Mouse (Mus musculus) thymus, adult 2 months (tissue): ENCODE data around the gene Rbfox3. TPM values are rescaled to one million over a fixed set of nuclear protein-coding genes. Genes with fewer than 3 reads are reported as not detected.

Experiments
- DNase-seq: peaks from one replicate; pipeline ENCODE4 v3.0.0; 2021
- H3K27ac ChIP-seq: fragments of 200-500 bp; 2 replicates; pipeline ENCODE4 v1.5.1; 2012; ENCODE audit warnings: low read length, control low read depth; ENCODE audit not compliant: control insufficient read depth, insufficient read depth
- H3K27me3 ChIP-seq: fragments of 200-500 bp; 2 replicates; pipeline ENCODE4 v1.6.1; 2012; ENCODE audit warnings: mild to moderate bottlenecking, low read length, moderate library complexity, mixed read lengths; ENCODE audit not compliant: control insufficient read depth, insufficient read depth
- H3K36me3 ChIP-seq: fragments of 200-500 bp; 2 replicates; pipeline ENCODE4 v1.6.1; 2012; ENCODE audit warnings: mild to moderate bottlenecking, low read length, moderate library complexity; ENCODE audit not compliant: control insufficient read depth, insufficient read depth
- H3K4me1 ChIP-seq: fragments of 200-500 bp; replicated peaks from 2 replicates; pipeline ENCODE4 v1.6.1; 2012; ENCODE audit warnings: low read length; ENCODE audit not compliant: control insufficient read depth, insufficient read depth
- H3K4me3 ChIP-seq: fragments of 200-500 bp; 2 replicates; pipeline ENCODE4 v1.5.1; 2012; ENCODE audit warnings: mild to moderate bottlenecking, low read length, control low read depth, moderate library complexity; ENCODE audit not compliant: control insufficient read depth, insufficient read depth
- CTCF ChIP-seq: fragments of 200-500 bp; IDR thresholded peaks from 2 replicates; pipeline ENCODE4 v1.5.1; 2012; ENCODE audit warnings: mild to moderate bottlenecking, control low read depth, low read length, moderate library complexity, borderline replicate concordance; ENCODE audit not compliant: control insufficient read depth, poor library complexity, insufficient read depth; ENCODE audit errors: extremely low read depth
- POLR2A ChIP-seq: fragments of 200-500 bp; IDR thresholded peaks from 2 replicates; pipeline ENCODE4 v1.6.1; 2012; ENCODE audit warnings: mild to moderate bottlenecking, low read length, control low read depth, moderate library complexity; ENCODE audit not compliant: control insufficient read depth, poor library complexity, insufficient read depth; ENCODE audit errors: extremely low read depth
- WGBS: fragments of 180-500 bp; shearing (Covaris S2); methylation state at CpG from one replicate; pipeline ENCODE4 v1.1.7; 2018; 5-methylcytosine and 5-hydroxymethylcytosine counted together
- polyA plus RNA-seq: library from polyadenylated mRNA; depleted of rRNA; stranded (reverse); fragments of >200 nt; gene quantifications from 2 replicates; pipeline ENCODE4 v1.2.3, GENCODE M21; 2012

The Rbfox3 gene
- polyA plus RNA-seq, 1 experiment, result 0.50 TPM

- no peak overlapping the region for H3K4me3 ChIP-seq
- H3K36me3 ChIP-seq, result no peaks in the 10 kb centered on the region
- H3K27me3 ChIP-seq, result no peaks in the 10 kb centered on the region
- no peak for DNase-seq
- WGBS, result 78% methylated on average over 3 of the region's 3 CpGs
- H3K4me1 ChIP-seq, result no peaks in the 10 kb centered on the region
- TF ChIP-seq CTCF (no peak), POLR2A (no peak)
- no peak overlapping the region for H3K27ac ChIP-seq
These were observed 245.2 kb downstream of the Rbfox3 start for GRCm38 (mm10) chr11:118666172-118666571.

DNA sequence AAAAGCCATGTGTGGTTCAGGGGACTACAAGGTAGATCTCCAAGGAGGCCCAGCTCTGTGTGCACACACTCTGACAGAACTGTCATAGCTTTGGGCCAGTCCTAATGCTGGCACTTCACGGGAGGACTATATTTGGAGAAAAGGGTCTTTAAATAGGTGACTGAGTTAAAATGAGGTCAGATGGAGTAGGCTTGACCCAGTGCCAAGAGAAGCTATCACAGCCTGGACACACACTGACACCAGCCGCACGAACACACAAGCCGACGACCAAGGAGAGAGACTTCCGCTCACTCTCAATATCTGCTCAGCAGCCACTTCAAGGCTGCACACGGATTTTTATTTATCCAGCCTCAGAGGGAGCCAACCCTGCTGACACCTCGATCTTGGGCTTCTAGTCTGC, 248.1 kb downstream of the Rbfox3 start:
- Histone ChIP-seq H3K27me3 (no peaks in the 10 kb centered on the region), H3K4me3 (no peak overlapping the region), H3K4me1 (no peaks in the 10 kb centered on the region), H3K27ac (no peak overlapping the region), H3K36me3 (no peaks in the 10 kb centered on the region)
- no peak for DNase-seq
- TF ChIP-seq POLR2A, result no peak
- TF ChIP-seq CTCF, result no peak
- 81% methylated on average over 8 of the region's 8 CpGs for WGBS

- TF ChIP-seq POLR2A, result no peak
- peak; percentile 10; the same call in 1 of the 2 replicates for TF ChIP-seq CTCF
These were observed 252.1 kb downstream of the Rbfox3 start for GRCm38 (mm10) chr11:118659305-118659704.

GRCm38 (mm10) chr11:118655833-118656232, 255.6 kb downstream of the Rbfox3 start:
- H3K27ac ChIP-seq, result no peak overlapping the region
- H3K4me1 ChIP-seq, result no peaks in the 10 kb centered on the region
- no peaks in the 10 kb centered on the region for H3K27me3 ChIP-seq
- TF ChIP-seq CTCF, result no peak
- no peak for TF ChIP-seq POLR2A
- DNase-seq, result no peak
- 78% methylated on average over 4 of the region's 4 CpGs for WGBS
- H3K4me3 ChIP-seq, result no peak overlapping the region
- H3K36me3 ChIP-seq, result no peaks in the 10 kb centered on the region

More at GRCm38 (mm10) chr11:118659305-118659704, 252.1 kb downstream of the Rbfox3 start:
- peak; percentile 15 for DNase-seq
- no peaks in the 10 kb centered on the region for H3K27me3 ChIP-seq
- no peak overlapping the region for H3K27ac ChIP-seq
- no peak overlapping the region for H3K4me3 ChIP-seq
- H3K4me1 ChIP-seq, result no peaks in the 10 kb centered on the region
- WGBS, result 18% methylated on average over 10 of the region's 10 CpGs
- no peaks in the 10 kb centered on the region for H3K36me3 ChIP-seq

DNA sequence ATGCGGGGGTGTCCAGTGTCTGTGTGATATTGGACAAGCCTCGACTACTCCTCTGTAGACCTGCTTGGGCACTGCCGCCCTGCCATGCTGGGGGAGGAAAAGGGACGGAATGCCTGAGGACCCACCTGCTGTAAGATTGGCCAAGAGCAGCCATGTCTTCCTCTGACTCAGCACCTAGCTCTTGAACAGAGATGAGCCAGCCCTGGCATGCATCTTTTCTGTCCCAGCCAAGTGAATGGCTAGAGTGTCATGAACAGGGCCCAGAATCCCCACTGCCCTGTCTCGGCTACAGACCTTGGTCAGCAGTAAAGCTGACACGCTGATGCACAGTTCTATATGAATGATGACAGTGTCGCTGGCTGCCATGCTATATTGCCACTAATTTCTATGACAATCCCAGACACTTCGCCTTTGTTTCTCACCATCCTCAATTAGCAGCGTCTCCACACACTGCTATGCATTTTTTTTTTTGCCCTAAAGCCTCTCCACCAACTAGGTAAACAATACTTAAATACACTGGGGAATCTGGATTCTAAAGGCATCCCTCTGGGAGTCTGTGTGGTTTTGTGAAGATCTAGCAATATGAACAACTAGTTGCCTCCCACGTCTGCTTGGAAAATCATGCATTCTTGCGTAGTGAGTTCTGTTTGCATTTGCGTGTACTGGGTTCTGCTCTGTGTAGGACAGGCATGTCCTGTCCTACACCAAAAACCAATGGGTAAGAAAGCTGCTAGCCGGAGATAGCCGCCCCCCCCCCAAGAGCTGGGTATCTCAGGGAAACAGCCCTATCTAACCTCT, 257.7 kb downstream of the Rbfox3 start:
- WGBS, result 92% methylated on average over 14 of the region's 14 CpGs
- Histone ChIP-seq H3K4me3 (no peak overlapping the region), H3K36me3 (no peaks in the 10 kb centered on the region), H3K27ac (no peak overlapping the region), H3K4me1 (no peaks in the 10 kb centered on the region), H3K27me3 (no peaks in the 10 kb centered on the region)
- TF ChIP-seq CTCF (no peak), POLR2A (no peak)
- DNase-seq, result no peak

DNA sequence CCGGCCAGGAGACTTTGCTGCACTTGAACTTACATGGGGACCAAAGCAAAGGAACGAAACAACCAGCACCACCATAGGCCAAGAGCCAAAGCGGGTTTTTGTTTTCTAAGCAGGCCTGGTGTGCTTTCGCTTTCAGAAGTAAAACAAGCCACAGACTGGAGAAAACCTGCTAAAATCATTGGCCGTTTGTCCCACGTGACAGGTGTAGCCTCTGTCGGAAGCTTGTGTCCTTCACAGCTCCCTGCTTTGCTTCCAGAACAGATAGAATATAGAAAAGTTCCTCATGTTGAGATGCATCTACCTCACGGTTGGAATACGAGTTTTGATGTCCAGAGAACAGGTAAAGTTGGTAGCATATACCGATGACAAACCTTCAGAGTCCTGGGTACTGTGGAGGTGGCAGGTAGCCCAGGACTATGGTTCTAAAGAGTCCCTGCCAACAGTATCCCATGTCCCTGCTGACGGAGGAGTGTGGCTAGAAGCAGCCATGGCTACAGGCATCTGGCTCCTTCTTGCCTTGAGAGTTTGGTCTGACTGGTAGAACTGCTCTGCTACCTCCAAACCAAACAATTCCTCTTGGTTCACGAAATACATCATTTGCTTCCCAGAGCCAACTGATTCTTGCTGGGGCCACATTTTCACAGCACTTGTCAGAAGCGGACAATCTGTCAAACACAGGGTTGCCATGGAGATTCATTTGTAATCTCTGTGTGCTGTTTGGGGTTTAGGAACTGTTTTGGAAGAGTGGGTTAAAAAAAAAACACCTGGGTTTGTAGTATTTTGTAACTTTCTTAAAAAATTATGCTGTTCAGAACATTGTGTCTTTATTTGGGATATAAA, 258.8 kb downstream of the Rbfox3 start:
- Histone ChIP-seq H3K4me1 (no peaks in the 10 kb centered on the region), H3K4me3 (no peak overlapping the region), H3K36me3 (no peaks in the 10 kb centered on the region), H3K27ac (no peak overlapping the region), H3K27me3 (no peaks in the 10 kb centered on the region)
- no peak for TF ChIP-seq CTCF
- TF ChIP-seq POLR2A, result no peak
- no peak for DNase-seq
- WGBS, result 85% methylated on average over 13 of the region's 13 CpGs
